Mouse (Mus musculus) midbrain, embryonic 15.5 days (tissue): Measurements from ENCODE around the gene Mettl27. TPM values are rescaled to one million over a fixed set of nuclear protein-coding genes. Genes with fewer than 3 reads are reported as not detected.
"Not testable (repeated sequence)": the region's sequence is repeated elsewhere in the genome, so short reads cannot be mapped to it uniquely, and the experiment has no call there.

ENCODE experiments used
- ATAC-seq: fragments of 200-750 bp; cut with Nextera tagmentation; replicated peaks from 2 replicates; pipeline ENCODE4 v1.8.0; 2017; ENCODE audit warnings: moderate TSS enrichment
- H3K27ac ChIP-seq: fragments of 300-500 bp; sonication (generic); 2 replicates; pipeline ENCODE4 v1.5.1; 2015; ENCODE audit warnings: mild to moderate bottlenecking, inconsistent platforms
- H3K27me3 ChIP-seq: fragments of 300-500 bp; sonication (generic); replicated peaks from 2 replicates; pipeline ENCODE4 v1.6.1; 2015; ENCODE audit warnings: inconsistent platforms
- H3K36me3 ChIP-seq: fragments of 300-500 bp; sonication (generic); replicated peaks from 2 replicates; pipeline ENCODE4 v1.6.1; 2015; ENCODE audit warnings: inconsistent platforms
- H3K4me1 ChIP-seq: fragments of 300-500 bp; sonication (generic); 2 replicates; pipeline ENCODE4 v1.6.1; 2015; ENCODE audit warnings: inconsistent platforms
- H3K4me2 ChIP-seq: fragments of 300-500 bp; sonication (generic); 2 replicates; pipeline ENCODE4 v1.6.1; 2015; ENCODE audit warnings: inconsistent platforms, mild to moderate bottlenecking, moderate library complexity
- H3K4me3 ChIP-seq: fragments of 300-500 bp; sonication (generic); 2 replicates; pipeline ENCODE4 v1.5.1; 2015; ENCODE audit warnings: mild to moderate bottlenecking, inconsistent platforms
- H3K9ac ChIP-seq: fragments of 300-500 bp; sonication (generic); 2 replicates; pipeline ENCODE4 v1.6.1; 2015; ENCODE audit warnings: mild to moderate bottlenecking, inconsistent platforms
- H3K9me3 ChIP-seq: fragments of 300-500 bp; sonication (generic); 2 replicates; pipeline ENCODE4 v1.6.1; 2016; ENCODE audit warnings: inconsistent platforms
- whole genome bisulfite sequencing: fragments of 180-500 bp; shearing (Covaris S2); methylation state at CpG from one replicate; pipeline ENCODE4 v1.1.7; 2015; ENCODE audit warnings: mixed read lengths; 5-methylcytosine and 5-hydroxymethylcytosine counted together
- polyA plus RNA-seq: library from polyadenylated mRNA; unstranded; fragments of >200 nt; fragmentation: Nextera tagmentation; extraction: Ambion mirVana; gene quantifications from 2 replicates; pipeline ENCODE4 v1.2.1, GENCODE M21; 2015

Gene Mettl27
- polyA plus RNA-seq, 1 experiment from 2014 or later, result 7.2 TPM

DNA sequence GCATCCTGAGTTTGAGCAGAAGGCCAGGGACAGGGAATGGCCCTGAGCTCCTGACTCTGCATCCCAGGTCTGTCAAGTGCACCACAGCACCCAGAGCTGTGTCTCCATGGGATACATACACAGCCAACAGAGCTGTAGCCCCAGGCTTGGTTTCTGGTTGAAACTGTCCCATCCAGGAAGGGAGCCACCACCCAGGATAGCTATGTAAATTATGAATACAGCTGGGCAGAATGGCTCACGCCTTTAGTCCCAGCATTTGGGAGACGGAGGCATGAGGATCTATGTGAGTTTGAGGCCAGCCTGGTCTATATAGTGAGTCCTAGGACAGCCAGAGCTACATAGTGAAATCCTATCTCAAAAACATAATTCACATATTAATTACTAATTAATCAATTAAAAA is 2.2 kb upstream of the Mettl27 start:
- Histone ChIP-seq H3K4me1 (peaks cover 6% of the 10 kb centered on the region; the same call in 1 of the 2 replicates), H3K27ac (no peak overlapping the region), H3K4me3 (no peak overlapping the region), H3K9me3 (no peaks in the 10 kb centered on the region), H3K27me3 (no peaks in the 10 kb centered on the region), H3K4me2 (no peak overlapping the region), H3K36me3 (no peaks in the 10 kb centered on the region), H3K9ac (no peak overlapping the region)
- WGBS, result 80% methylated on average over 2 of the region's 2 CpGs
- no peak for ATAC-seq

DNA sequence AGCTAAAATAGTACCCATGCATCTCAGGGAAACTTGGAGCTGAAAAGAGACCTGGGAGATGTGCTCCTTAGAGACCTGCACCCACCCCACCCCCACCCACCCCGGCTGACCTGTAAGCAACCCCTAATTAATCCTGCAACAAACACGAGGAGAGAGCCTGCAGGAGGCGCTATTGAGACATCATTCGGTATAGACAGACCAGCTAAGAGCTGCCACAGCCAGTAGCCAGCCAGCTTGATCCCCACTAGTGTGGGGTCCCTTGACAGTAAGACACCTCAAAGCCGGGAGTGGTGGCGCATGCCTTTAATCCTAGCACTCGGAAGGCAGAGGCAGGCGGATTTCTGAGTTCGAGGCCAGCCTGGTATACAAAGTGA is 722 bp downstream of the Mettl27 start:
- H3K36me3 ChIP-seq, result no peaks in the 10 kb centered on the region
- peak overlapping the region; percentile 63 for H3K4me3 ChIP-seq
- H3K27me3 ChIP-seq, result no peaks in the 10 kb centered on the region
- peaks cover 6% of the 10 kb centered on the region; the same call in 1 of the 2 replicates for H3K4me1 ChIP-seq
- H3K9me3 ChIP-seq, result no peaks in the 10 kb centered on the region
- H3K9ac ChIP-seq, result peak overlapping the region; percentile 72; the same call in 1 of the 2 replicates
- peak; percentile 44 for ATAC-seq
- no peak overlapping the region for H3K27ac ChIP-seq
- 49% methylated on average over 9 of the region's 9 CpGs for WGBS
- H3K4me2 ChIP-seq, result peak overlapping the region; percentile 95

- Histone ChIP-seq H3K27ac (no peak overlapping the region), H3K4me1 (peaks cover 6% of the 10 kb centered on the region; the same call in 1 of the 2 replicates), H3K4me2 (0 out of 2 replicates have a peak overlapping the region, but pooled peaks have one; percentile 95), H3K36me3 (no peaks in the 10 kb centered on the region), H3K9ac (no peak overlapping the region), H3K9me3 (no peaks in the 10 kb centered on the region), H3K27me3 (no peaks in the 10 kb centered on the region), H3K4me3 (no peak overlapping the region)
- 95% methylated on average over 8 of the region's 8 CpGs for WGBS
- no peak for ATAC-seq
Observed at GRCm38 (mm10) chr5:134933281-134933680, 1.1 kb downstream of the Mettl27 start.

GRCm38 (mm10) chr5:134933686-134934085 is 1.5 kb downstream of the Mettl27 start:
- H3K36me3 ChIP-seq, result not testable (repeated sequence)

GRCm38 (mm10) chr5:134934666-134935065 is 2.5 kb downstream of the Mettl27 start:
- H3K27ac ChIP-seq, result no peak overlapping the region
- no peaks in the 10 kb centered on the region for H3K27me3 ChIP-seq
- peaks cover 6% of the 10 kb centered on the region; the same call in 1 of the 2 replicates for H3K4me1 ChIP-seq
- no peak overlapping the region for H3K4me2 ChIP-seq
- no peak for ATAC-seq
- no peak overlapping the region for H3K9ac ChIP-seq
- H3K36me3 ChIP-seq, result no peaks in the 10 kb centered on the region
- 90% methylated on average over 3 of the region's 3 CpGs for WGBS
- H3K4me3 ChIP-seq, result no peak overlapping the region
- no peaks in the 10 kb centered on the region for H3K9me3 ChIP-seq

More at GRCm38 (mm10) chr5:134933686-134934085, 1.5 kb downstream of the Mettl27 start:
- not testable (repeated sequence) for H3K4me3 ChIP-seq, ATAC-seq, H3K27me3 ChIP-seq, H3K4me2 ChIP-seq, H3K27ac ChIP-seq, H3K9me3 ChIP-seq, H3K9ac ChIP-seq, H3K4me1 ChIP-seq
- WGBS, result 87% methylated on average over 5 of the region's 5 CpGs

GRCm38 (mm10) chr5:134936051-134936450 is 3.9 kb downstream of the Mettl27 start:
- Histone ChIP-seq H3K4me1 (peaks cover 6% of the 10 kb centered on the region; the same call in 1 of the 2 replicates), H3K4me2 (no peak overlapping the region), H3K36me3 (no peaks in the 10 kb centered on the region), H3K27ac (no peak overlapping the region), H3K9me3 (no peaks in the 10 kb centered on the region), H3K9ac (no peak overlapping the region), H3K4me3 (no peak overlapping the region), H3K27me3 (no peaks in the 10 kb centered on the region)
- ATAC-seq, result no peak
- 93% methylated on average over 6 of the region's 6 CpGs for WGBS

DNA sequence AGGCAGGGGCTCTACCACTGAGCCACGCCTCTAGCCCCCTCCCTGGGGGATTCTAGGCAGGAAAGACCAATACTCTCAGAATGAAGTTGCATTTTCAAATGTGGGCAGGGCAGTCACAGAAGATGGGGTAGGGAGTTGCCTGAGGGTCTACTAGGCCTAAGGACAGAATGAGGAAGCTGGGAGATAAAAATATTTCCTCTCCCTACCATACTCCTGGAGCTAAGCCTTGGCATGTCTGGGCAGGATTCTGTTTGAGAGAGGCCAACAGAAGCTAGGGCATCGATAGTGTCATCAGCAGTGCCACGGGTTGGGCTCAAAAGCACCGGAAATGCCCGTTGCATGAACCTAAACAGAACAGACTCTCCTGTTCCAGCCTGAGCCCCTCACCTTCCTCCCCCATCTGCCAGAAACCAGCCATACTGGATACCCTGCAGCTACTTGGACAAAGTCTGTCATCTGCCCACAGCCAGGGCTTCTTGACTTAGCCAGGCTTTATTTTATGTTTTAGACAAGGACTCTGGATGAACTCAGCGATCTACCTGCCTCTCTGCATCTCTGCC is 4.5 kb downstream of the Mettl27 start:
- peaks cover 6% of the 10 kb centered on the region; the same call in 1 of the 2 replicates for H3K4me1 ChIP-seq
- 95% methylated on average over 6 of the region's 6 CpGs for WGBS
- no peak overlapping the region for H3K9ac ChIP-seq
- H3K4me2 ChIP-seq, result no peak overlapping the region
- no peak for ATAC-seq
- no peaks in the 10 kb centered on the region for H3K9me3 ChIP-seq
- H3K4me3 ChIP-seq, result no peak overlapping the region
- no peaks in the 10 kb centered on the region for H3K27me3 ChIP-seq
- no peak overlapping the region for H3K27ac ChIP-seq
- H3K36me3 ChIP-seq, result no peaks in the 10 kb centered on the region

DNA sequence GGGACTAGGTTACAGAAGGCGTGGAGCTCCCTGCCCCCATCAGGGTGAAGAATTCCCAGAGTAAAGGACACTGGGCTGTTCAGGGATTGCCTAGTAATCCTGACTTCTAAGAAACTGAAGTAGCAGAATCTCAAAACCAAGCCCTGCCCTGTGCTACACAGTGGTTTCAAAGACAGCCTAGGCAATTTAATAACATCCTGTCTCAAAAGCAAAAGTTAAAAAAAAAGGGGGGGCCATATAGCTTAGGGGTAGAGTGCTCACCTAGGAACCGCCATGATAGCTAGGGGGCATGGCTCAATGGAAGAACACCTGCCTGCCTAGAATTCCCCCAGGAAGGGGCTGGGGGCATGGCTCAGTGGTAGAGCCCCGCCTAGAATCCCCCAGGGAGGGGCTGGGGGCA is 6.9 kb downstream of the Mettl27 start:
- Histone ChIP-seq H3K4me1 (no peaks in the 10 kb centered on the region), H3K27me3 (no peaks in the 10 kb centered on the region), H3K9me3 (no peaks in the 10 kb centered on the region), H3K36me3 (no peaks in the 10 kb centered on the region), H3K9ac (no peak overlapping the region), H3K4me3 (no peak overlapping the region), H3K27ac (no peak overlapping the region), H3K4me2 (no peak overlapping the region)
- no peak for ATAC-seq
- 67% methylated on average over 3 of the region's 3 CpGs for WGBS

DNA sequence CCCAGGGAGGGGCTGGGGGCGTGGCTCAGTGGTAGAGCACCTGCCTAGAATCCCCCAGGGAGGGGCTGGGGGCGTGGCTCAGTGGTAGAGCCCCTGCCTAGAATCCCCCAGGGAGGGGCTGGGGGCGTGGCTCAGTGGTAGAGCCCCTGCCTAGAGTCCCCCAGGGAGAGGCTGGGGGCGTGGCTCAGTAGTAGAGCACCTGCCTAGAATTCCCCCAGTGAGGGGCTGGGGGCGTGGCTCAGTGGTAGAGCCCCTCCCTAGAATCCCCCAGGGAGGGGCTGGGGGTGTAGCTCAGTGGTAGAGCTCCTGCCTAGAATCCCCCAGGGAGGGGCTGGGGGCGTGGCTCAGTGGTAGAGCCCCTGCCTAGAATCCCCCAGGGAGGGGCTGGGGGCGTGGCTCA is 7.4 kb downstream of the Mettl27 start:
- WGBS, result 90% methylated on average over 5 of the region's 7 CpGs
- not testable (repeated sequence) for H3K4me1 ChIP-seq, H3K36me3 ChIP-seq, H3K9me3 ChIP-seq, ATAC-seq, H3K9ac ChIP-seq, H3K4me3 ChIP-seq, H3K27me3 ChIP-seq, H3K4me2 ChIP-seq, H3K27ac ChIP-seq

GRCm38 (mm10) chr5:134941472-134942209 is 9.5 kb downstream of the Mettl27 start:
- H3K9me3 ChIP-seq, result no peaks in the 10 kb centered on the region
- H3K9ac ChIP-seq, result no peak overlapping the region
- peaks cover 16% of the 10 kb centered on the region for H3K27me3 ChIP-seq
- no peak overlapping the region for H3K27ac ChIP-seq
- no peak overlapping the region for H3K4me2 ChIP-seq
- H3K36me3 ChIP-seq, result no peaks in the 10 kb centered on the region
- WGBS, result 86% methylated on average over 14 of the region's 14 CpGs
- no peak overlapping the region for H3K4me3 ChIP-seq
- no peak for ATAC-seq
- H3K4me1 ChIP-seq, result peaks cover 7% of the 10 kb centered on the region; the same call in 1 of the 2 replicates

DNA sequence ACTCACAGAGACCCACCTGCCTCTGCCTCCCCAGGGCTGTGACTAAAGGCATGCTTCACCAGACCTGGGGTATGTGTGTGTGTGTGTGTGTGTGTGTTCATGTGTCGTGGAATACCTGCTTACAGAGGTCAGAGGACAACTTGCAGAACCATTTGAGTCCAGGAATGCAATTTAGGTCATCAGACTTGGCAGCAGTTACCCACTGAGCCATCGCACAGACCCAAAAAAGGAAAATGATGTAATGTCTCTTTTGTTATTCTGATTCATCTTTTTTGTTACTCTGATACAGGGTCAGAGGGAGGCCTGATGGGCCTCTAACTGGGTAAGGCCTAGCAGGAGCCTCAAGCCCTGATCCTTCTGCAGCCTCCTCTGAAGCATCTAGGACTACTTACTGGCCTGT is 10.6 kb downstream of the Mettl27 start:
- no peak for ATAC-seq
- Histone ChIP-seq H3K9ac (no peak overlapping the region), H3K4me2 (no peak overlapping the region), H3K4me1 (peaks cover 10% of the 10 kb centered on the region; the same call in 1 of the 2 replicates), H3K9me3 (no peaks in the 10 kb centered on the region), H3K4me3 (no peak overlapping the region), H3K27me3 (peaks cover 27% of the 10 kb centered on the region), H3K36me3 (no peaks in the 10 kb centered on the region), H3K27ac (no peak overlapping the region)
- 76% methylated on average over 2 of the region's 2 CpGs for WGBS

GRCm38 (mm10) chr5:134944179-134944578 is 12.0 kb downstream of the Mettl27 start:
- 78% methylated on average over 5 of the region's 5 CpGs for WGBS
- Histone ChIP-seq H3K4me2 (no peak overlapping the region), H3K4me3 (no peak overlapping the region), H3K27ac (no peak overlapping the region), H3K9ac (no peak overlapping the region), H3K36me3 (no peaks in the 10 kb centered on the region), H3K9me3 (no peaks in the 10 kb centered on the region), H3K27me3 (peaks cover 27% of the 10 kb centered on the region), H3K4me1 (peaks cover 10% of the 10 kb centered on the region; the same call in 1 of the 2 replicates)
- no peak for ATAC-seq
